Mouse (Mus musculus) heart, embryonic 13.5 days (tissue): Measurements from ENCODE around the gene Usp39. TPM values are rescaled to one million over a fixed set of nuclear protein-coding genes. Genes with fewer than 3 reads are reported as not detected.

Experiments used
- ATAC-seq: fragments of 200-750 bp; cut with Nextera tagmentation; 2 replicates; pipeline ENCODE4 v1.8.0; 2017; ENCODE audit warnings: moderate TSS enrichment; ENCODE audit not compliant: insufficient number of reproducible peaks, low FRiP score, low TSS enrichment; ENCODE audit errors: extremely low read depth
- H3K27ac ChIP-seq: fragments of 300-500 bp; sonication (generic); replicated peaks from 2 replicates; pipeline ENCODE4 v1.5.1; 2015; ENCODE audit warnings: moderate library complexity, mild to moderate bottlenecking, inconsistent platforms
- H3K27me3 ChIP-seq: fragments of 300-500 bp; sonication (generic); replicated peaks from 2 replicates; pipeline ENCODE4 v1.6.1; 2015; ENCODE audit warnings: mild to moderate bottlenecking, inconsistent platforms
- H3K36me3 ChIP-seq: fragments of 300-500 bp; sonication (generic); 2 replicates; pipeline ENCODE4 v1.6.1; 2015; ENCODE audit warnings: mild to moderate bottlenecking, inconsistent platforms
- H3K4me1 ChIP-seq: fragments of 300-500 bp; sonication (generic); 2 replicates; pipeline ENCODE4 v1.6.1; 2015; ENCODE audit warnings: inconsistent platforms
- H3K4me2 ChIP-seq: fragments of 300-500 bp; sonication (generic); 2 replicates; pipeline ENCODE4 v1.6.1; 2015; ENCODE audit warnings: inconsistent platforms, mild to moderate bottlenecking, moderate library complexity
- H3K4me3 ChIP-seq: fragments of 300-500 bp; sonication (generic); 2 replicates; pipeline ENCODE4 v1.5.1; 2015; ENCODE audit warnings: moderate library complexity, mild to moderate bottlenecking, inconsistent platforms
- H3K9ac ChIP-seq: fragments of 300-500 bp; sonication (generic); 2 replicates; pipeline ENCODE4 v1.6.1; 2015; ENCODE audit warnings: inconsistent platforms, mild to moderate bottlenecking, moderate library complexity
- H3K9me3 ChIP-seq: fragments of 300-500 bp; sonication (generic); 2 replicates; pipeline ENCODE4 v1.6.1; 2016; ENCODE audit warnings: inconsistent platforms
- WGBS: fragments of 180-500 bp; shearing (Covaris S2); methylation state at CpG from one replicate; pipeline ENCODE4 v1.1.7; 2015; ENCODE audit warnings: mixed read lengths; 5-methylcytosine and 5-hydroxymethylcytosine counted together
- polyA plus RNA-seq: library from polyadenylated mRNA; unstranded; fragments of >200 nt; fragmentation: Nextera tagmentation; extraction: Ambion mirVana; gene quantifications from 2 replicates; pipeline ENCODE4 v1.2.1, GENCODE M21; 2015

Gene Usp39
- polyA plus RNA-seq, 1 experiment from 2014 or later = 30.7 TPM

DNA sequence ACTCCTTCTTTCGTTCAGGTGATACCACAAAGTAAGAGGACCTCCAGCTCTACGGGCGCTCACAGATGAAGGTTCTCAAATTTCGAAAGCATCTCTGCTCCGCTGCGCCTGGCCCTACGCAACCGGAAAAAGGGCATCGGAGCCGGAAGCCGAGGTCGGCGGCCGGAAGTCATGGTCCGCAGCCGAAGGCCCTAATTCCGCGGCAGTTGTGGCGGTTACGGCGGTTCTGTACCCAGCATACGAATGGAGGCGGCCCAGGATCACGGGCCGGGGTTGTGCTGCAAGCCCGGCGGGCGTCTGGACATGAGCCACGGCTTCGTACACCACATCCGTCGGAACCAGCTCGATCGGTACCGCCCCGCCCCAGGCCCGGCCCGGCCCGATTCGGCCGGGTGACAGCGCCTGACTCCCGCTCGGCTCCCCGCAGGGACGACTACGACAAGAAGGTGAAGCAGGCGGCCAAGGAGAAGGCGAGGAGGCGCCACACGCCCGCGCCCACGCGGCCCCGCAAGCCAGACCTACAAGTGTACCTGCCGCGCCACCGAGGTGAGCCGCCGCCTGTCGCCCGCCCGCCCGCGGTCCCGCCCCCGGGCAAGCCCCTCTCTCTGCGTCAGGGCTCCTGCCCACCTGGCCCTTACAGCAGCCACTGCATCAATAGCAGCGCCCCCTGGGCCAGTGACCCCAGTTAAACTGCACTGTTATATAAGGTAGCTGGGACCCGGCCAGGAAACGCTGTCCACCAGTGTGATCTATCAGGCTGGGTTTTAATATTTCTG lies 2.4 kb upstream of the Usp39 start, which contains the start of gene 0610030E20Rik:
Gene 0610030E20Rik, plus strand, starts transcription at position 152 of the 776 bp plus-strand sequence.
- no peaks in the 10 kb centered on the region for H3K27me3 ChIP-seq
- no peaks in the 10 kb centered on the region for H3K9me3 ChIP-seq
- peak within 1 kb of the TSS; percentile 77 for H3K4me2 ChIP-seq
- peak within 1 kb of the TSS; percentile 96 for H3K9ac ChIP-seq
- under 1% methylated on average over 72 of the region's 72 CpGs for WGBS
- peak within 1 kb of the TSS; percentile 88 for H3K27ac ChIP-seq
- peaks cover 32% of the 10 kb centered on the region for H3K36me3 ChIP-seq
- peaks cover 60% of the 10 kb centered on the region for H3K4me1 ChIP-seq
- H3K4me3 ChIP-seq = peak within 1 kb of the TSS; percentile 84
- peak; percentile 38 for ATAC-seq

DNA sequence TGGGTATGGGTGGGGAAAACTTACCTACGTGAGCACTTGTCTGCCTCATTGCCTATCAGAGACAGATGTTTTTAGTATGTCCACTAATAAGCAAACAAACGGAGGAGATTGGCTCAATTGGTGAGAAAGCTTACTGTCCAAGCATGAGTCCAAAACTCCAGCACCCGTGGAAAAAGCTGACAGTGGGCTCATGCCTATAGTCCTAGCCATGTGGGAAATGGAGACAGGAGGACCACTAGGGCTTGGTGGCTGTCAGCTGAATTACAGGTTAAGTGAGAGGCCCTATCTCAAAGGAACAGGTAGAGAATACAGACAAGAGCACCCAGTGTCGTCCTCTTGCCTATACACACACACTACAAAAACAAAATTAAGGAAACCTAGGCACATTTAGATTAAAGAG lies 1.3 kb upstream of the Usp39 start:
- no peak for ATAC-seq
- 78% methylated on average over 4 of the region's 4 CpGs for WGBS
- H3K36me3 ChIP-seq = peaks cover 40% of the 10 kb centered on the region
- H3K9me3 ChIP-seq = no peaks in the 10 kb centered on the region
- H3K4me1 ChIP-seq = peaks cover 50% of the 10 kb centered on the region
- no peak overlapping the region for H3K4me3 ChIP-seq
- H3K9ac ChIP-seq = no peak overlapping the region
- no peaks in the 10 kb centered on the region for H3K27me3 ChIP-seq
- no peak overlapping the region for H3K27ac ChIP-seq
- peak overlapping the region; percentile 77; the same call in 1 of the 2 replicates for H3K4me2 ChIP-seq

DNA sequence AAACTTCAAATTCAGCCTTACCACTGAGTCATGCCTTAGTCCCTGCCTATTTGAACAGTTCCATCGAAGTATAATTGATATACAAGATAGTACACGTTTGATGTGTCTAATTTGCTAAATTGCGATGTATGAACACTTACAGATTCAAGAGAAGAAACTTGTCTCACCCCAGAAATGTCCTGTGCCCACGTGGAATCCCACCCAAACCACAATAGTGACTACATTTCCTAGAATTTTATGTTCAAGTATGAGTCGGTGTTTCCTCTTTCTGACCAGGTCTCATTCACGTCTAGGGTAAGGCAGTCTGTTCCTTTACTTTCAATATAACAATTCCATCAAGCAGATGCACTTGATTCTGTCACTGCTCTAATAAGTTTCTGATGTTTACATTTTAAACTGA lies 649 bp upstream of the Usp39 start:
- Histone ChIP-seq H3K4me1 (peaks cover 44% of the 10 kb centered on the region), H3K4me3 (peak overlapping the region; percentile 97), H3K36me3 (peaks cover 37% of the 10 kb centered on the region), H3K27me3 (no peaks in the 10 kb centered on the region), H3K9ac (peak overlapping the region; percentile 96), H3K4me2 (peak overlapping the region; percentile 89), H3K9me3 (no peaks in the 10 kb centered on the region), H3K27ac (peak overlapping the region; percentile 77; the same call in 1 of the 2 replicates)
- WGBS = 43% methylated on average over 6 of the region's 6 CpGs
- ATAC-seq = no peak

DNA sequence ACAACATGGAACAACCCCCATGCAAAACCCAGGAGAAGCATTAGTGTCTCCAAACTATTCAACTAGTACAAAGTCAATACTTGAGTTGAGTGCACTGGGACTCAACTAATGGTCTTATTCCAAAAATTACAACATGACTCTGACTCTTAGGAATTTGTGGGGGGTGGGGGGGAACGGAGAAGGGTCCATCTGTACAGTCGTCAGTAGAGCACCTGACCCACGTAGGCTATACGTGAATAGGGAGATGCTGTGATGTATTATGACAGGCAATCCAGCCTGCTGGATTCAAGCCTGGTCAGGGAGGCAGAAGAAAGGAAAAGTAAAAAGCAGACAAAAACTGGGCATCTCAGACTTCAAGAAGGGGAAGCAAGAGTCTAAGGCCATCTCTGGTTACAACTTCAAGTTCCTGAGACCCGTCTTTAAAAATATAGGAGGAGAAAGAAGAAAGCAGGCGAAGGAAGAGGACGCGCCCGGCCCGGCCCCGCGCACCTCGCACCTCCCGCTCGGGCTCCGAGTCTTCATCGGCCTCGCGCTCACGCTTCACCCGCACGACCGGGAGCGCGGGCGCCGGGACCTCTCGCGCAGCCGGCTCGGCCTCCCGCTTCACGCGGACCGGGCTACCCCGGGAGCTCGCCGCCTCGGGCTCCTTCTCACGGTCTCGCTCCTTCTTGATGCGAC lies 449 bp downstream of the Usp39 start:
- Histone ChIP-seq H3K4me1 (peaks cover 42% of the 10 kb centered on the region), H3K36me3 (peaks cover 34% of the 10 kb centered on the region), H3K27ac (peak overlapping the region; percentile 77), H3K9ac (peak overlapping the region; percentile 96), H3K4me2 (peak overlapping the region; percentile 89), H3K9me3 (no peaks in the 10 kb centered on the region), H3K27me3 (no peaks in the 10 kb centered on the region), H3K4me3 (peak overlapping the region; percentile 97)
- ATAC-seq = peak; percentile 53
- WGBS = under 1% methylated on average over 42 of the region's 42 CpGs

DNA sequence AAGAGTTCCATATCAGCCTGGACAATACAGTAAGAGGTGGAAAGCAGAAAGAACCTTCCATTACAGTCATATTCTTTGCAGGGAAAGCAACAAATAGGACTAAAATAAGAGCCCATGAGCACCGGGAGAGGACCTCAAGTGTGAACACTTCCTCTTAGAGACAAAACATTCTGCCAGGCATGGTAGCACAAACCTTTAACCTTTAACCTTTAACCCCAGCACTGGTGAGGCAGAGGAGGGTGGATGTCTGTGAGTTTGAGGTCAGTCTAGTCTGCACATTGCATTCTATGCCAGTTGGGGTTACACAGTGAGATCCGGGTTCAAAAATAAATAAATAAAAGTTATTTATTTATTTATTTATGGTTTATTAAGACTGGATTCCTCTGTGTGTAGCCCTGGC lies 4.5 kb downstream of the Usp39 start:
- WGBS = 74% methylated on average over 2 of the region's 2 CpGs

DNA sequence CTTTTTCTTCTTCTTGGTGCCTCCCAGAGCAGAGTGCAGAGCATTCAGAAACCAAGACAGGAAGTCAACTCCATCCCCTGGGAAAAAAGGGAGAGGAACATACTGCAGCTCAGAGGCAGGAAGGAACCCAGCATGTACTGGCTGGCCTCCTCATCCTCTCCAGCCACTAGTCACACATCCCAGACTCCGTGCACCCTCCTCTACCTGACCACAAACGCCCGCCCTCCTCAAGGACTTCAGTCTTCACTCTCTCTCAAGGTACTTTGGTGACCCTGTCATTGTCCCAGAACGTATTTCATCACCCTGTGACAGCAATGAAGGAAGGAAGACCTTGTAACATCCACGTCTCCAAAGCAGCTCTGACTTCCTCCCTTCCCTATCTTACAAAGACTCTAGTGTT lies 11.9 kb downstream of the Usp39 start:
- ATAC-seq = no peak
- peaks cover 20% of the 10 kb centered on the region for H3K4me1 ChIP-seq
- H3K9me3 ChIP-seq = no peaks in the 10 kb centered on the region
- no peaks in the 10 kb centered on the region for H3K27me3 ChIP-seq
- H3K36me3 ChIP-seq = peaks cover 98% of the 10 kb centered on the region
- no peak overlapping the region for H3K4me3 ChIP-seq
- H3K27ac ChIP-seq = peak overlapping the region; percentile 73
- 34% methylated on average over 5 of the region's 5 CpGs for WGBS
- H3K9ac ChIP-seq = 0 out of 2 replicates have a peak overlapping the region, but pooled peaks have one; percentile 24
- no peak overlapping the region for H3K4me2 ChIP-seq

More for the DNA sequence above, 4.5 kb downstream of the Usp39 start:
- Histone ChIP-seq H3K9me3 (no peaks in the 10 kb centered on the region), H3K4me3 (no peak overlapping the region), H3K27ac (no peak overlapping the region), H3K27me3 (no peaks in the 10 kb centered on the region), H3K4me1 (peaks cover 16% of the 10 kb centered on the region), H3K36me3 (peaks cover 61% of the 10 kb centered on the region), H3K9ac (no peak overlapping the region), H3K4me2 (no peak overlapping the region)
- ATAC-seq = no peak

DNA sequence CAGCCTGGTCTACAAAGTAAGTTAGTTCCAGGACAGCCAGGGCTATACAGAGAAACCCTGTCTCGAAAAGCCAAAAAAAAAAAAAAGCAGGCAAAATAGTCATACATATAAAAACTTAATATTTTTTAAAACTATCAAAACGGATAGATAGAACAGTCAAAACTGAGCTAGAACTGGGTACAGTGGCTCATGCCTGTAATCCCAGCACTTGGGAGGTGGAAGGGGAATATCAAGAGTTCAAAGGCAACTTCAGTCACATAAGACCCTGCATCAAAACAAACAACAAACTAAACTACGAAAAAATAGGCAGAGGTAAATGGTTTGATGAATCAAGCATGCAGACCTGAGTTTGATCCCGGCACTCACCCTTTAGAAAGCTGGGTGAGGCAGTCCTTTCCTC lies 14.9 kb downstream of the Usp39 start:
- Histone ChIP-seq H3K36me3 (peaks cover 98% of the 10 kb centered on the region), H3K9me3 (no peaks in the 10 kb centered on the region), H3K4me1 (peaks cover 20% of the 10 kb centered on the region), H3K27ac (no peak overlapping the region), H3K27me3 (no peaks in the 10 kb centered on the region), H3K4me2 (no peak overlapping the region), H3K9ac (no peak overlapping the region), H3K4me3 (no peak overlapping the region)
- no peak for ATAC-seq
- 88% methylated on average over 4 of the region's 4 CpGs for WGBS

DNA sequence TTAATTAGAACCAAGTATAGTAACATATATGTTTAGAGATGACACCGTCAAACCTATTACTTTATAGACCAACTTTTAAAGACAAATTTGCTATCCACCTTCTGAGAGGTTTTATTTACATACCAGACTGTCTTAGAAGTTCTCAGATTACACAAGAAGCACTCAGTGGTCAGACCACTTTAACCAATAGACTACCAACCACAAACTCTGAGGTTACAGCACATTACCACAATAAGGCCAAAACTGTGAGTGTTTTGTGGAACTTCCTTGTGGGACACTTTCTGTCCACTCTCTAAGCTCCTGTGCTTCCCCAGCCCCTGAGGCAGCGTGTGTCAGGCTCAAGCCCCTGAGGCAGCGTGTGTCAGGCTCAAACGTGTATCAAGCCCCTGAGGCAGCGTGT lies 16.0 kb downstream of the Usp39 start:
- Histone ChIP-seq H3K9me3 (no peaks in the 10 kb centered on the region), H3K27ac (no peak overlapping the region), H3K4me1 (peaks cover 19% of the 10 kb centered on the region), H3K4me2 (no peak overlapping the region), H3K27me3 (no peaks in the 10 kb centered on the region), H3K4me3 (no peak overlapping the region), H3K36me3 (peaks cover 98% of the 10 kb centered on the region), H3K9ac (no peak overlapping the region)
- no peak for ATAC-seq
- WGBS = 92% methylated on average over 5 of the region's 5 CpGs

DNA sequence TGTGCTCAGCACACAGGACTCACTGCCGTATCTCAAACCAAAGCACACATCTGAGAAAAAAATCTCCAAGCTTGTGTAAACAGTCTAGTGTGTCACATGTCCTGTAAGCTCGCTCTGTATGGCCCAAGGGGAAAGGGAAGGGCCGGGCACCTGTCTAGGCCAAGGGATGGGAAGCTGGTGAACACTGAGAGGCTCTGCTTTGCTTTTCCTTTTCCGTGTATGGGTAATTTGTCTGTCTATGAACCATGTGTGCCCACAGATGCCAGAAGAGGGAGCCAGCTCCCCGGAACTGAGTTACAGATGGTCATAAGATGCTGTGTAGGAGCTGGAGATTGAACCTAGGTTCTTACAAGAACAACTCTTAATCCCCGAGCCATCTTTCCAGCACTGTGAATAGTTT lies 18.7 kb downstream of the Usp39 start:
- H3K27ac ChIP-seq = no peak overlapping the region
- no peak overlapping the region for H3K4me2 ChIP-seq
- H3K27me3 ChIP-seq = no peaks in the 10 kb centered on the region
- WGBS = 68% methylated on average over 6 of the region's 6 CpGs
- H3K9ac ChIP-seq = no peak overlapping the region
- H3K4me3 ChIP-seq = no peak overlapping the region
- H3K36me3 ChIP-seq = peaks cover 98% of the 10 kb centered on the region
- ATAC-seq = no peak
- H3K9me3 ChIP-seq = no peaks in the 10 kb centered on the region
- H3K4me1 ChIP-seq = no peaks in the 10 kb centered on the region

DNA sequence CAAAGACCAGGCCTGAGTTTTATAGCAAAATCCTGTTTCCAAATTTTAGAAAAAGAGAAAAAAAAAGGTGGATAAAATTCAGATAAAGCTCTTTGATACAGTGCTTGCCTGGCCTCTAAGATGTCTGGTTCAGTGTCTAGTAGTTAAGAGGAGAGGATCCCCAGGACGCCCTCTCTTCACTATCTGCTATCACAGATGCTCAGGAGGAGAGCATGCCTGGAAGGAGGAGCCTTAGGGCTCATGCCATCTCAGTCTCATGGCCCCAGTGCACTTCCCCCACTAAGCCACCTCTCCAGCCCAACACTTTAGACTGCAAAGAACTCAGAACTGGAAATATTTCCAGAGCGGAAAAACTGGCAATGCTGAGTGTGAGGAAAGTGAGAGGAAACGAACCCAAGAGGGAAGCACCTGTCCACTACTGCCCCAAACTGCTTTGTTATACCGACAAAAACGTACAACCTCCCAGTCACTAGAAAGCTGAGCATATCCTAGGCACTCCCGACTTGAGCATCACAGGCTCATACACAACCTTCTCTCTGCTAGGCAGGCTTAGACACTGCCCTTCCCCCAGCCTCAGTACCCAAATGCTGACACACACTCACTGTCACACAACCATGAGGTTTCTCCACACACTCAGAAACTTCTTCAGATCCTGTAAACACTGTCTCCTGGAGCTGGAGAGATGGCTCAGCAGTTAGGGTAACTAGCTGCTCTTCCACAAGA lies 21.0 kb downstream of the Usp39 start:
- peaks cover 3% of the 10 kb centered on the region; the same call in 1 of the 2 replicates for H3K4me1 ChIP-seq
- H3K4me2 ChIP-seq = no peak overlapping the region
- no peak overlapping the region for H3K27ac ChIP-seq
- H3K27me3 ChIP-seq = no peaks in the 10 kb centered on the region
- no peak overlapping the region for H3K4me3 ChIP-seq
- whole genome bisulfite sequencing = 78% methylated on average over 6 of the region's 6 CpGs
- no peak overlapping the region for H3K9ac ChIP-seq
- no peak for ATAC-seq
- H3K9me3 ChIP-seq = no peaks in the 10 kb centered on the region
- peaks cover 100% of the 10 kb centered on the region for H3K36me3 ChIP-seq

DNA sequence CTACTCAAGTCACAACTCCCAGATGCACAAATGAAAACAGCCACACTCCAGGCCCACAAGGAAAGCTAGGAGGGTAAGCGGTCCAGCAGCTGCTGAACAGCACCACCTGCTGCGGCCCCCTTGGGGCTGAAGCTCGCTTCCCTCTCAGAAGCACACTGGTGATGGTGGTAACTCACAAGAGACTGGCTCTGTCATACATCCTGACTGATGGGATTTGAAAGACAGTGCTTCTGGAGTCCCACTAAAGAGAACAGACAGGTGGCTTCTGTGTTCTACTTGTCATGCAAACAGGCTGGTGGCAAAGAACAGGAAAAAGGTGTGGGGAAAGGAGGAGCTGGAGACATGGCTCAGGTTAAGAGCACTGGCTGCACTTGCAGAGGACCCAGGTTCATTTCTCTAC lies 22.0 kb downstream of the Usp39 start:
- H3K4me1 ChIP-seq = peaks cover 3% of the 10 kb centered on the region; the same call in 1 of the 2 replicates
- ATAC-seq = no peak
- H3K9me3 ChIP-seq = no peaks in the 10 kb centered on the region
- no peak overlapping the region for H3K4me3 ChIP-seq
- no peak overlapping the region for H3K27ac ChIP-seq
- no peaks in the 10 kb centered on the region for H3K27me3 ChIP-seq
- H3K9ac ChIP-seq = no peak overlapping the region
- H3K36me3 ChIP-seq = peaks cover 100% of the 10 kb centered on the region
- no peak overlapping the region for H3K4me2 ChIP-seq
- 97% methylated on average over 3 of the region's 3 CpGs for WGBS
